Mouse (Mus musculus): ENCODE measurements around the gene Otop3. TPM values are rescaled to one million over a fixed set of nuclear protein-coding genes. Genes with fewer than 3 reads are reported as not detected.

The Otop3 gene
- polyA plus RNA-seq (2015; fragmentation: Nextera tagmentation; extraction: Ambion mirVana) = not detected in 2 replicates

GRCm38 (mm10) chr11:115334531-115334930 lies at the start of gene Otop3:
Gene Otop3, plus strand, starts transcription at chr11:115334731.
- Histone ChIP-seq H3K4me1 (ENCODE audit: insufficient read depth, low read length) (no peaks in the 10 kb centered on the region), H3K4me2 (replicated peaks; ENCODE audit: low read depth, low read length) (no peak within 1 kb of the TSS; the same call in 1 of the 2 replicates), H3K4me3 (ENCODE audit: low read length) (no peak within 1 kb of the TSS), H3K9ac (replicated peaks; ENCODE audit: low read length) (no peak within 1 kb of the TSS), H3K27ac (ENCODE audit: low read length) (no peak within 1 kb of the TSS), H3K9me3 (ENCODE audit: low read length) (no peaks in the 10 kb centered on the region), H3K27me3 (ENCODE audit: insufficient read depth, low read length) (peaks cover 66% of the 10 kb centered on the region), H3K36me3 (ENCODE audit: insufficient read depth, low read length) (no peaks in the 10 kb centered on the region)
- WGBS = 3% methylated on average over 28 of the region's 29 CpGs
- no peak for ATAC-seq (ENCODE audit: low FRiP score, low TSS enrichment)

GRCm38 (mm10) chr11:115285282-115285681 lies 49.2 kb upstream of the Otop3 start:
- Histone ChIP-seq H3K9ac (replicated peaks; ENCODE audit: low read length) (no peak overlapping the region), H3K27ac (ENCODE audit: low read length) (no peak overlapping the region), H3K27me3 (ENCODE audit: insufficient read depth, low read length) (no peaks in the 10 kb centered on the region), H3K4me3 (ENCODE audit: low read length) (no peak overlapping the region), H3K4me2 (replicated peaks; ENCODE audit: low read depth, low read length) (no peak overlapping the region), H3K36me3 (ENCODE audit: insufficient read depth, low read length) (no peaks in the 10 kb centered on the region), H3K4me1 (ENCODE audit: insufficient read depth, low read length) (0 out of 2 replicates have a peak, but pooled peaks cover 6% of the 10 kb centered on the region), H3K9me3 (ENCODE audit: low read length) (no peaks in the 10 kb centered on the region)
- ATAC-seq (ENCODE audit: low FRiP score, low TSS enrichment) = no peak
- 52% methylated on average over 4 of the region's 4 CpGs for WGBS

- 68% methylated on average over 19 of the region's 19 CpGs for WGBS
- Histone ChIP-seq H3K27ac (ENCODE audit: low read length) (no peak overlapping the region), H3K36me3 (ENCODE audit: insufficient read depth, low read length) (no peaks in the 10 kb centered on the region), H3K4me3 (ENCODE audit: low read length) (no peak overlapping the region), H3K4me1 (ENCODE audit: insufficient read depth, low read length) (peaks cover 8% of the 10 kb centered on the region; the same call in 1 of the 2 replicates), H3K9me3 (ENCODE audit: low read length) (no peaks in the 10 kb centered on the region), H3K27me3 (ENCODE audit: insufficient read depth, low read length) (no peaks in the 10 kb centered on the region), H3K4me2 (replicated peaks; ENCODE audit: low read depth, low read length) (no peak overlapping the region), H3K9ac (replicated peaks; ENCODE audit: low read length) (no peak overlapping the region)
- no peak for ATAC-seq (ENCODE audit: low FRiP score, low TSS enrichment)
Observed at GRCm38 (mm10) chr11:115286201-115286993, 48.1 kb upstream of the Otop3 start.

- H3K4me1 ChIP-seq (ENCODE audit: insufficient read depth, low read length) = peaks cover 9% of the 10 kb centered on the region; the same call in 1 of the 2 replicates
- H3K9me3 ChIP-seq (ENCODE audit: low read length) = no peaks in the 10 kb centered on the region
- no peak for ATAC-seq (ENCODE audit: low FRiP score, low TSS enrichment)
- no peaks in the 10 kb centered on the region for H3K27me3 ChIP-seq (ENCODE audit: insufficient read depth, low read length)
- H3K36me3 ChIP-seq (ENCODE audit: insufficient read depth, low read length) = no peaks in the 10 kb centered on the region
- no peak overlapping the region for H3K9ac ChIP-seq (replicated peaks; ENCODE audit: low read length)
- WGBS = 89% methylated on average over 5 of the region's 5 CpGs
- no peak overlapping the region for H3K27ac ChIP-seq (ENCODE audit: low read length)
- no peak overlapping the region for H3K4me2 ChIP-seq (replicated peaks; ENCODE audit: low read depth, low read length)
- H3K4me3 ChIP-seq (ENCODE audit: low read length) = no peak overlapping the region
Observed at GRCm38 (mm10) chr11:115287386-115287785, 47.1 kb upstream of the Otop3 start.

GRCm38 (mm10) chr11:115288305-115288704 lies 46.2 kb upstream of the Otop3 start:
- no peaks in the 10 kb centered on the region for H3K27me3 ChIP-seq (ENCODE audit: insufficient read depth, low read length)
- 85% methylated on average over 2 of the region's 2 CpGs for WGBS
- H3K4me2 ChIP-seq (replicated peaks; ENCODE audit: low read depth, low read length) = no peak overlapping the region
- H3K9ac ChIP-seq (replicated peaks; ENCODE audit: low read length) = no peak overlapping the region
- H3K27ac ChIP-seq (ENCODE audit: low read length) = no peak overlapping the region
- H3K4me1 ChIP-seq (ENCODE audit: insufficient read depth, low read length) = peaks cover 9% of the 10 kb centered on the region; the same call in 1 of the 2 replicates
- no peak for ATAC-seq (ENCODE audit: low FRiP score, low TSS enrichment)
- no peak overlapping the region for H3K4me3 ChIP-seq (ENCODE audit: low read length)
- H3K9me3 ChIP-seq (ENCODE audit: low read length) = no peaks in the 10 kb centered on the region
- H3K36me3 ChIP-seq (ENCODE audit: insufficient read depth, low read length) = no peaks in the 10 kb centered on the region

- Histone ChIP-seq H3K27ac (ENCODE audit: low read length) (no peak overlapping the region), H3K9me3 (ENCODE audit: low read length) (no peaks in the 10 kb centered on the region), H3K27me3 (ENCODE audit: insufficient read depth, low read length) (no peaks in the 10 kb centered on the region), H3K36me3 (ENCODE audit: insufficient read depth, low read length) (no peaks in the 10 kb centered on the region), H3K9ac (replicated peaks; ENCODE audit: low read length) (no peak overlapping the region), H3K4me2 (replicated peaks; ENCODE audit: low read depth, low read length) (no peak overlapping the region), H3K4me1 (ENCODE audit: insufficient read depth, low read length) (peaks cover 9% of the 10 kb centered on the region; the same call in 1 of the 2 replicates), H3K4me3 (ENCODE audit: low read length) (no peak overlapping the region)
- ATAC-seq (ENCODE audit: low FRiP score, low TSS enrichment) = no peak
- WGBS = 63% methylated on average over 8 of the region's 8 CpGs
Observed at GRCm38 (mm10) chr11:115289885-115290284, 44.6 kb upstream of the Otop3 start.

- no peak overlapping the region for H3K27ac ChIP-seq (ENCODE audit: low read length)
- no peaks in the 10 kb centered on the region for H3K27me3 ChIP-seq (ENCODE audit: insufficient read depth, low read length)
- H3K36me3 ChIP-seq (ENCODE audit: insufficient read depth, low read length) = no peaks in the 10 kb centered on the region
- no peak overlapping the region for H3K9ac ChIP-seq (replicated peaks; ENCODE audit: low read length)
- H3K4me3 ChIP-seq (ENCODE audit: low read length) = no peak overlapping the region
- H3K9me3 ChIP-seq (ENCODE audit: low read length) = no peaks in the 10 kb centered on the region
- no peak overlapping the region for H3K4me2 ChIP-seq (replicated peaks; ENCODE audit: low read depth, low read length)
- ATAC-seq (ENCODE audit: low FRiP score, low TSS enrichment) = no peak
- 76% methylated on average over 1 of the region's 1 CpGs for WGBS
- peaks cover 9% of the 10 kb centered on the region; the same call in 1 of the 2 replicates for H3K4me1 ChIP-seq (ENCODE audit: insufficient read depth, low read length)
Observed at GRCm38 (mm10) chr11:115290314-115290713, 44.2 kb upstream of the Otop3 start.

GRCm38 (mm10) chr11:115290919-115291318 lies 43.6 kb upstream of the Otop3 start:
- H3K4me2 ChIP-seq (replicated peaks; ENCODE audit: low read depth, low read length) = no peak overlapping the region
- no peak overlapping the region for H3K9ac ChIP-seq (replicated peaks; ENCODE audit: low read length)
- H3K36me3 ChIP-seq (ENCODE audit: insufficient read depth, low read length) = no peaks in the 10 kb centered on the region
- no peak overlapping the region for H3K27ac ChIP-seq (ENCODE audit: low read length)
- no peaks in the 10 kb centered on the region for H3K9me3 ChIP-seq (ENCODE audit: low read length)
- ATAC-seq (ENCODE audit: low FRiP score, low TSS enrichment) = no peak; the same call in 1 of the 2 replicates
- H3K4me1 ChIP-seq (ENCODE audit: insufficient read depth, low read length) = peaks cover 9% of the 10 kb centered on the region; the same call in 1 of the 2 replicates
- H3K27me3 ChIP-seq (ENCODE audit: insufficient read depth, low read length) = no peaks in the 10 kb centered on the region
- H3K4me3 ChIP-seq (ENCODE audit: low read length) = no peak overlapping the region
- 49% methylated on average over 6 of the region's 6 CpGs for WGBS

- no peak overlapping the region for H3K4me3 ChIP-seq (ENCODE audit: low read length)
- no peaks in the 10 kb centered on the region for H3K27me3 ChIP-seq (ENCODE audit: insufficient read depth, low read length)
- H3K4me2 ChIP-seq (replicated peaks; ENCODE audit: low read depth, low read length) = no peak overlapping the region
- H3K4me1 ChIP-seq (ENCODE audit: insufficient read depth, low read length) = peaks cover 9% of the 10 kb centered on the region; the same call in 1 of the 2 replicates
- H3K27ac ChIP-seq (ENCODE audit: low read length) = no peak overlapping the region
- no peaks in the 10 kb centered on the region for H3K9me3 ChIP-seq (ENCODE audit: low read length)
- H3K9ac ChIP-seq (replicated peaks; ENCODE audit: low read length) = no peak overlapping the region
- WGBS = 77% methylated on average over 10 of the region's 10 CpGs
- no peak for ATAC-seq (ENCODE audit: low FRiP score, low TSS enrichment)
- no peaks in the 10 kb centered on the region for H3K36me3 ChIP-seq (ENCODE audit: insufficient read depth, low read length)
Observed at GRCm38 (mm10) chr11:115291503-115291902, 43.0 kb upstream of the Otop3 start.

All from kidney, embryonic 16.5 days (tissue).